In genomic region chr2:126948231-126948630, GRCm38 (mm10) we compare ENCODE assay signal across 29 mouse cellular contexts. TPM values are rescaled to one million over a fixed set of nuclear protein-coding genes. Genes with fewer than 3 reads are reported as not detected.
DNase-seq lines count a peak whose midpoint lies in the region; ATAC-seq and TF ChIP-seq lines count a peak whose summit lies in the region.
"Had no signal": no experiment of that assay in that cellular context is flagged by ENCODE, and none has a peak within 500 bp of the region (broad histone marks: within the 10 kb centered on the region; RNA-seq: fewer than 3 reads in every experiment).

No protein-coding gene starts in this region.

- H3K4me3 ChIP-seq in heart, embryonic 16.5 days (ENCODE audit: low read length) = no peak overlapping the region
- no peak overlapping the region for H3K4me3 ChIP-seq in heart, embryonic 11.5 days (ENCODE audit: low read depth, low read length)
- H3K4me3 ChIP-seq in liver, embryonic 16.5 days (ENCODE audit: low read depth, low read length) = no peak overlapping the region
- H3K4me3 ChIP-seq in embryonic fibroblast, embryonic 13.5 days (ENCODE audit: insufficient read depth, low read length) = no peak overlapping the region
- H3K4me3 ChIP-seq in intestine, postnatal 0 days (ENCODE audit: low read depth, low read length) = no peak overlapping the region
- H3K4me3 ChIP-seq: embryonic facial prominence, embryonic 12.5 days; embryonic facial prominence, embryonic 15.5 days; erythroblast, embryonic 14.5 days; forebrain, embryonic 13.5 days; heart, adult 2 months; heart, embryonic 10.5 days; hindbrain, embryonic 10.5 days; hindbrain, embryonic 13.5 days had no signal

- no peak for ATAC-seq in heart, embryonic 16.5 days (replicated peaks; ENCODE audit: extremely low read depth, insufficient read depth, low FRiP score)
- no peak for ATAC-seq in heart, embryonic 11.5 days (replicated peaks; ENCODE audit: insufficient number of reproducible peaks, low FRiP score, low TSS enrichment)
- ATAC-seq in liver, embryonic 16.5 days (ENCODE audit: low read depth) = peak; percentile 41; the same call in 1 of the 2 replicates
- ATAC-seq in intestine, postnatal 0 days = 0 out of 2 replicates have a peak, but pooled peaks have one; percentile 50
- ATAC-seq: forebrain, embryonic 13.5 days; forebrain, embryonic 16.5 days; hindbrain, embryonic 16.5 days had no signal

- no peak for DNase-seq in liver
- no peak for DNase-seq in thymus, postnatal 10 days (ENCODE audit: low spot score in 2 of 2)
- DNase-seq in urinary bladder, postnatal 14 days (ENCODE audit: low spot score) = no peak
- DNase-seq: adrenal gland, adult 2 months; adrenal gland, postnatal 25 days; B cell, adult 2 months; cerebellum, adult 18-20 months; cerebellum, adult 9-11 months; cerebellum, postnatal 25 days; gastrocnemius, postnatal 10 days; gastrocnemius, postnatal 36 days; heart, adult 2 months; heart, postnatal 10 days; heart, postnatal 36 days had no signal

- H3K36me3 ChIP-seq in heart, embryonic 16.5 days (ENCODE audit: control insufficient read depth, insufficient read depth) = no peaks in the 10 kb centered on the region
- H3K36me3 ChIP-seq in heart, embryonic 11.5 days (ENCODE audit: control insufficient read depth, insufficient read depth, low read length) = no peaks in the 10 kb centered on the region
- H3K36me3 ChIP-seq in liver, embryonic 16.5 days (ENCODE audit: control insufficient read depth, insufficient read depth) = no peaks in the 10 kb centered on the region
- no peaks in the 10 kb centered on the region for H3K36me3 ChIP-seq in intestine, postnatal 0 days (ENCODE audit: control insufficient read depth, insufficient read depth)
- H3K36me3 ChIP-seq: embryonic facial prominence, embryonic 12.5 days; embryonic facial prominence, embryonic 15.5 days; heart, embryonic 10.5 days; hindbrain, embryonic 10.5 days; hindbrain, embryonic 13.5 days had no signal

- TF ChIP-seq CTCF in embryonic fibroblast, embryonic 13.5 days (IDR thresholded peaks at IDR 0.05; ENCODE audit: borderline replicate concordance, insufficient read depth, low read length) = no peak
- no peak for TF ChIP-seq CTCF in intestine, postnatal 0 days (IDR thresholded peaks at IDR 0.05; ENCODE audit: low read depth)

- no peak for TF ChIP-seq POLR2A in embryonic fibroblast, embryonic 13.5 days (IDR thresholded peaks at IDR 0.05; ENCODE audit: low read depth, low read length)

- H3K9me3 ChIP-seq in heart, embryonic 16.5 days (replicated peaks; ENCODE audit: control insufficient read depth, low read length) = no peaks in the 10 kb centered on the region
- H3K9me3 ChIP-seq in heart, embryonic 11.5 days (replicated peaks; ENCODE audit: control insufficient read depth, low read length) = no peaks in the 10 kb centered on the region
- no peaks in the 10 kb centered on the region for H3K9me3 ChIP-seq in liver, embryonic 16.5 days (replicated peaks; ENCODE audit: control insufficient read depth, low read length)
- H3K9me3 ChIP-seq in intestine, postnatal 0 days (ENCODE audit: control insufficient read depth) = no peaks in the 10 kb centered on the region
- H3K9me3 ChIP-seq: embryonic facial prominence, embryonic 12.5 days; embryonic facial prominence, embryonic 15.5 days; forebrain, embryonic 13.5 days; heart, embryonic 10.5 days; hindbrain, embryonic 10.5 days; hindbrain, embryonic 13.5 days had no signal

- H3K27ac ChIP-seq in heart, embryonic 16.5 days (ENCODE audit: low read length) = peak overlapping the region; percentile 21; the same call in 1 of the 2 replicates
- H3K27ac ChIP-seq in heart, embryonic 11.5 days (ENCODE audit: low read depth, low read length) = no peak overlapping the region
- H3K27ac ChIP-seq in liver, embryonic 16.5 days (ENCODE audit: low read length) = no peak overlapping the region
- peak overlapping the region; percentile 75; the same call in 1 of the 2 replicates for H3K27ac ChIP-seq in embryonic fibroblast, embryonic 13.5 days (ENCODE audit: insufficient read depth, low read length)
- H3K27ac ChIP-seq in intestine, postnatal 0 days (ENCODE audit: low read depth, low read length) = peak overlapping the region; percentile 74
- H3K27ac ChIP-seq: embryonic facial prominence, embryonic 12.5 days; embryonic facial prominence, embryonic 15.5 days; forebrain, embryonic 13.5 days; heart, adult 2 months; heart, embryonic 10.5 days; hindbrain, embryonic 10.5 days; hindbrain, embryonic 13.5 days had no signal

- WGBS in heart, embryonic 16.5 days = 76% methylated on average over 3 of the region's 3 CpGs
- 92% methylated on average over 3 of the region's 3 CpGs for WGBS in heart, embryonic 11.5 days (ENCODE audit: insufficient replicate concordance)
- 54% methylated on average over 3 of the region's 3 CpGs for WGBS in liver, embryonic 16.5 days (ENCODE audit: insufficient replicate concordance)
- 39% methylated on average over 3 of the region's 3 CpGs for WGBS in intestine, postnatal 0 days

- no peaks in the 10 kb centered on the region for H3K27me3 ChIP-seq in heart, embryonic 16.5 days (ENCODE audit: control insufficient read depth, insufficient read depth, low read length)
- no peaks in the 10 kb centered on the region for H3K27me3 ChIP-seq in heart, embryonic 11.5 days (ENCODE audit: control insufficient read depth, insufficient read depth, low read length)
- H3K27me3 ChIP-seq in liver, embryonic 16.5 days (ENCODE audit: control insufficient read depth, insufficient read depth, low read depth, low read length) = no peaks in the 10 kb centered on the region
- H3K27me3 ChIP-seq in intestine, postnatal 0 days (replicated peaks; ENCODE audit: control insufficient read depth, insufficient read depth, low read length) = no peaks in the 10 kb centered on the region
- H3K27me3 ChIP-seq: CH12.LX; embryonic facial prominence, embryonic 12.5 days; embryonic facial prominence, embryonic 15.5 days; forebrain, embryonic 13.5 days; hindbrain, embryonic 13.5 days had no signal

- H3K9ac ChIP-seq in heart, embryonic 16.5 days (ENCODE audit: low read length) = no peak overlapping the region
- no peak overlapping the region for H3K9ac ChIP-seq in heart, embryonic 11.5 days (ENCODE audit: low read depth, low read length)
- no peak overlapping the region for H3K9ac ChIP-seq in liver, embryonic 16.5 days (ENCODE audit: low read depth, low read length)
- no peak overlapping the region for H3K9ac ChIP-seq in intestine, postnatal 0 days (ENCODE audit: low read depth, low read length)
- H3K9ac ChIP-seq: embryonic facial prominence, embryonic 12.5 days; embryonic facial prominence, embryonic 15.5 days; forebrain, embryonic 13.5 days; hindbrain, embryonic 13.5 days had no signal

- H3K4me2 ChIP-seq in heart, embryonic 16.5 days (ENCODE audit: low read depth, low read length) = no peak overlapping the region
- H3K4me2 ChIP-seq in heart, embryonic 11.5 days = no peak overlapping the region
- no peak overlapping the region for H3K4me2 ChIP-seq in liver, embryonic 16.5 days (ENCODE audit: low read depth, low read length)
- no peak overlapping the region for H3K4me2 ChIP-seq in intestine, postnatal 0 days (replicated peaks; ENCODE audit: low read depth)
- H3K4me2 ChIP-seq: embryonic facial prominence, embryonic 12.5 days; embryonic facial prominence, embryonic 15.5 days; forebrain, embryonic 13.5 days; hindbrain, embryonic 13.5 days had no signal

- peaks cover 5% of the 10 kb centered on the region; the same call in 1 of the 2 replicates for H3K4me1 ChIP-seq in heart, embryonic 16.5 days (ENCODE audit: control insufficient read depth, insufficient read depth, low read length)
- H3K4me1 ChIP-seq in heart, embryonic 11.5 days (ENCODE audit: control insufficient read depth, insufficient read depth, low read length) = peaks cover 2% of the 10 kb centered on the region; the same call in 1 of the 2 replicates
- H3K4me1 ChIP-seq in liver, embryonic 16.5 days (ENCODE audit: control insufficient read depth, low read depth, low read length) = no peaks in the 10 kb centered on the region; the same call in 1 of the 2 replicates
- peaks cover 3% of the 10 kb centered on the region; the same call in 1 of the 2 replicates for H3K4me1 ChIP-seq in embryonic fibroblast, embryonic 13.5 days (ENCODE audit: control insufficient read depth, insufficient read depth, low read length)
- H3K4me1 ChIP-seq in intestine, postnatal 0 days (replicated peaks; ENCODE audit: control insufficient read depth, insufficient read depth, low read length) = peaks cover 5% of the 10 kb centered on the region; the same call in 1 of the 2 replicates
- H3K4me1 ChIP-seq: embryonic facial prominence, embryonic 12.5 days; embryonic facial prominence, embryonic 15.5 days; forebrain, embryonic 13.5 days; hindbrain, embryonic 10.5 days; hindbrain, embryonic 13.5 days had no signal

RNA-seq across cellular contexts. Expression of gene Sppl2a, which starts 15.2 kb away (rescaled TPM):
- 41.5 and 43.6 TPM in 2 replicates for polyA plus RNA-seq in heart, embryonic 16.5 days (2015; fragmentation: Nextera tagmentation; extraction: Ambion mirVana)
- polyA plus RNA-seq in heart, embryonic 11.5 days (2014; fragmentation: Nextera tagmentation; extraction: Ambion mirVana) = 32.1 and 36.4 TPM in 2 replicates
- polyA plus RNA-seq in liver, embryonic 16.5 days (2015; fragmentation: Nextera tagmentation; extraction: Ambion mirVana) = 22.0 and 23.4 TPM in 2 replicates
- polyA plus RNA-seq in embryonic fibroblast, embryonic 13.5 days (2011; ENCODE audit: insufficient read length, low read depth, missing spikeins) = 85.4 and 88.5 TPM in 2 replicates
- 77.3 and 87.4 TPM in 2 replicates for polyA plus RNA-seq in intestine, postnatal 0 days (2015; fragmentation: Nextera tagmentation; extraction: Ambion mirVana)

Comparison
In these comparisons a context has a peak if more than half of its experiments do, and no peak if none do; other contexts are left out.
1. H3K27ac ChIP-seq: peak in heart, embryonic 16.5 days (single experiment), embryonic fibroblast, embryonic 13.5 days (single experiment) and intestine, postnatal 0 days (single experiment); none in heart, embryonic 11.5 days (single experiment) and liver, embryonic 16.5 days (single experiment).
2. ATAC-seq: peak in liver, embryonic 16.5 days (single experiment) and intestine, postnatal 0 days (single experiment); none in heart, embryonic 16.5 days (single experiment) and heart, embryonic 11.5 days (single experiment).